Mouse (Mus musculus) lung, postnatal 0 days (tissue): Measurements from ENCODE around the gene Man1c1.

Source experiments
- CTCF ChIP-seq: IDR thresholded peaks from 2 replicates; pipeline ENCODE4 v1.5.1; 2016; ENCODE audit warnings: antibody characterized with exemption, mild to moderate bottlenecking
- EP300 ChIP-seq: IDR thresholded peaks from 2 replicates; pipeline ENCODE4 v1.6.1; 2016; ENCODE audit warnings: antibody characterized with exemption, mild to moderate bottlenecking, control low read depth

DNA sequence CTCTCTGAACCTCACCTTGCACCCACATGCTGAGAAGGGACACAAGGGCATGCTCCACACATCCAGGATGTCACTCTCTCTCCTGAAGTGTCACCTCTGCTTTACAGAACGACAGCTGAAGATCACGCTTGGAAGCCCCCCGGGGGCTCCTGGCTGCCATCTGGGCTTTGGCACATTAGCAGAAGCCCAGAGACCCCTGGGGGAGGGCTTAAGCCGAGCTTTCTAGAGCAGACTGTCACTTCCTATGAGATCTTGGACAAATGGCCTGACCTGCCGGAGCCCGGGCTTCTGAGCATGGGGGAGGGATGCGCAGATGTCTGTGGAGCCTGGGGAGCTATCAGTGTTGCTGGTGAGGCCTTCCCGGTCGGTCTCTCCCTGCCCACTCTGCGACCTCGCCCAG, 128.6 kb downstream of the Man1c1 start:
- TF ChIP-seq EP300 (no peak), CTCF (no peak)
